Mouse (Mus musculus) Patski (cell line): ENCODE data around the gene Vdac2. TPM values are rescaled to one million over a fixed set of nuclear protein-coding genes. Genes with fewer than 3 reads are reported as not detected.

Experiments used
- ATAC-seq: fragments of 100-300 bp; one replicate; pipeline ENCODE4 v1.8.0; 2021
- CTCF ChIA-PET: fragments of 350-600 bp; sonication (Branson Sonifier 250); formaldehyde crosslinking; loops from one replicate; lab custom pipeline; 2022; ENCODE audit warnings: inconsistent platforms; lab: Charles Lee
- POLR2A ChIA-PET: fragments of 350-600 bp; sonication (Branson Sonifier 250); formaldehyde crosslinking; loops from one replicate; lab custom pipeline; 2022; ENCODE audit warnings: antibody characterized with exemption, inconsistent platforms; lab: Charles Lee
- DNase-seq: peaks from one replicate; pipeline ENCODE4 v3.0.0-alpha.2; 2011; ENCODE audit warnings: low read depth, low spot score
- H3K27me3 ChIP-seq: fragments of 371-371 bp; one replicate; pipeline ENCODE4 v1.5.1; 2021
- CTCF ChIP-seq: fragments of 100-300 bp; IDR thresholded peaks from one replicate; pipeline ENCODE4 v1.5.1; 2021
- in situ Hi-C: fragments of 300-500 bp; cut with MboI; formaldehyde crosslinking; loops from 3 replicates; pipeline ENCODE4 v1.11.1; 2018; ENCODE audit warnings: low pct_unique_long_range_greater_than_20kb, mixed read lengths
- polyA plus RNA-seq: library from polyadenylated mRNA; unstranded; gene quantifications from one replicate; pipeline ENCODE4 v1.2.3, GENCODE M21; 2021

Vdac2 gene
- polyA plus RNA-seq, 1 experiment from 2014 or later = 530 TPM

GRCm38 (mm10) chr14:21802543-21803206, 22.4 kb upstream of the Vdac2 start:
- POLR2A ChIA-PET = no interaction called here
- in situ Hi-C loops = no loop called here
- TF ChIP-seq CTCF = no peak
- ATAC-seq (no peak), DNase-seq (no peak)
- no peaks in the 10 kb centered on the region for H3K27me3 ChIP-seq
- CTCF ChIA-PET = no interaction called here

- ChIA-PET CTCF (interaction anchor here (1.1 to 1.8 kb wide), 2 partner anchors 13 to 48 kb away, joined by 4 to 5 read pairs; no protein-coding TSS in a partner anchor), POLR2A (interaction anchor here (1.2 kb wide), 1 partner anchor 42 kb away, joined by 3 read pairs; the partner anchor contains the start of gene Comtd1)
- no peak for TF ChIP-seq CTCF
- no peaks in the 10 kb centered on the region for H3K27me3 ChIP-seq
- in situ Hi-C loops = no loop called here
- ATAC-seq (no peak), DNase-seq (no peak)
These were observed 18.8 kb upstream of the Vdac2 start for GRCm38 (mm10) chr14:21806203-21806602.

GRCm38 (mm10) chr14:21806631-21807160, 18.3 kb upstream of the Vdac2 start:
- DNase-seq (no peak), ATAC-seq (no peak)
- H3K27me3 ChIP-seq = no peaks in the 10 kb centered on the region
- TF ChIP-seq CTCF = no peak
- in situ Hi-C loops = no loop called here
- ChIA-PET CTCF (interaction anchor here (1.1 kb wide), 1 partner anchor 47 kb away, joined by 4 read pairs; no protein-coding TSS in a partner anchor), POLR2A (no interaction called here)

- ATAC-seq (no peak), DNase-seq (no peak)
- ChIA-PET POLR2A (no interaction called here), CTCF (interaction anchor here (1.0 to 1.2 kb wide), 2 partner anchors 9 to 40 kb away, joined by 3 to 4 read pairs; partner anchors contain the start of gene Comtd1)
- in situ Hi-C loops = no loop called here
- H3K27me3 ChIP-seq = no peaks in the 10 kb centered on the region
- no peak for TF ChIP-seq CTCF
These were observed 16.7 kb upstream of the Vdac2 start for GRCm38 (mm10) chr14:21808208-21808922.

GRCm38 (mm10) chr14:21809418-21809817, 15.6 kb upstream of the Vdac2 start:
- in situ Hi-C loops = no loop called here
- no peak for DNase-seq
- no peak for TF ChIP-seq CTCF
- ChIA-PET CTCF (no interaction called here), POLR2A (no interaction called here)
- H3K27me3 ChIP-seq = no peaks in the 10 kb centered on the region
- no peak for ATAC-seq

GRCm38 (mm10) chr14:21811301-21811700, 13.7 kb upstream of the Vdac2 start:
- no peak for DNase-seq

GRCm38 (mm10) chr14:21811744-21812393, 13.2 kb upstream of the Vdac2 start:
- POLR2A ChIA-PET = interaction anchor here (0.9 to 1.2 kb wide), 3 partner anchors 35 to 849 kb away, joined by 3 to 4 read pairs (median 4); no protein-coding TSS in a partner anchor
- ATAC-seq (no peak), DNase-seq (no peak)
- no peaks in the 10 kb centered on the region for H3K27me3 ChIP-seq
- TF ChIP-seq CTCF = no peak
- CTCF ChIA-PET = interaction anchor here (0.8 to 2.2 kb wide), 4 partner anchors 21 to 41 kb away, joined by 3 to 12 read pairs (median 4); no protein-coding TSS in a partner anchor
- in situ Hi-C loops = loop anchor here (5.0 kb wide), 1 partner anchor 35 kb away; the partner anchor contains the start of gene Comtd1

More at GRCm38 (mm10) chr14:21811301-21811700, 13.7 kb upstream of the Vdac2 start:
- H3K27me3 ChIP-seq = no peaks in the 10 kb centered on the region
- no peak for ATAC-seq
- in situ Hi-C loops = loop anchor here (5.0 kb wide), 1 partner anchor 36 kb away; the partner anchor contains the start of gene Comtd1
- no peak for TF ChIP-seq CTCF
- ChIA-PET CTCF (interaction anchor here (2.2 kb wide), 1 partner anchor 36 kb away, joined by 12 read pairs; no protein-coding TSS in a partner anchor), POLR2A (interaction anchor here (0.9 to 1.2 kb wide), 2 partner anchors 35 to 850 kb away, joined by 3 to 4 read pairs; no protein-coding TSS in a partner anchor)

- no peak for ATAC-seq
- TF ChIP-seq CTCF = peak; percentile 71
- in situ Hi-C loops = loop anchor here (5.0 kb wide), 1 partner anchor 35 kb away; the partner anchor contains the start of gene Comtd1
- CTCF ChIA-PET = interaction anchor here (0.8 to 2.2 kb wide), 5 partner anchors 12 to 40 kb away, joined by 3 to 12 read pairs (median 4); partner anchors contain the start of gene Vdac2
- DNase-seq = no peak
- POLR2A ChIA-PET = interaction anchor here (1.1 kb wide), 1 partner anchor 42 kb away, joined by 4 read pairs; no protein-coding TSS in a partner anchor
- H3K27me3 ChIP-seq = no peaks in the 10 kb centered on the region
These were observed 12.4 kb upstream of the Vdac2 start for GRCm38 (mm10) chr14:21812590-21813162.

GRCm38 (mm10) chr14:21813216-21813615, 11.8 kb upstream of the Vdac2 start:
- no peak for TF ChIP-seq CTCF
- no peak for ATAC-seq
- no peaks in the 10 kb centered on the region for H3K27me3 ChIP-seq
- in situ Hi-C loops = loop anchor here (5.0 kb wide), 1 partner anchor 34 kb away; the partner anchor contains the start of gene Comtd1
- DNase-seq = no peak
- POLR2A ChIA-PET = interaction anchor here (1.1 kb wide), 1 partner anchor 41 kb away, joined by 4 read pairs; no protein-coding TSS in a partner anchor
- CTCF ChIA-PET = interaction anchor here (1.3 to 2.2 kb wide), 3 partner anchors 11 to 34 kb away, joined by 3 to 12 read pairs (median 4); partner anchors contain the start of gene Vdac2
